Mouse (Mus musculus) adipocyte (in vitro differentiated cells): ENCODE results near the gene Bmper.

Experiments
- DNase-seq: peaks from one replicate; pipeline ENCODE4 v3.0.0-alpha.2; 2016; ENCODE audit warnings: low spot score

Gene Bmper

GRCm38 (mm10) chr9:23222841-23223548 lies at the start of gene Bmper:
Gene Bmper (plus strand): TSS chr9:23223076.
- peak; percentile 70 for DNase-seq

GRCm38 (mm10) chr9:23177476-23177875 lies 45.4 kb upstream of the Bmper start:
- no peak for DNase-seq

- DNase-seq, result no peak
These were observed 35.7 kb upstream of the Bmper start for GRCm38 (mm10) chr9:23187181-23187580.

GRCm38 (mm10) chr9:23188136-23188535 lies 34.7 kb upstream of the Bmper start:
- DNase-seq, result no peak

GRCm38 (mm10) chr9:23190950-23191349 lies 31.9 kb upstream of the Bmper start:
- DNase-seq, result peak; percentile 95

GRCm38 (mm10) chr9:23191431-23191830 lies 31.4 kb upstream of the Bmper start:
- no peak for DNase-seq

GRCm38 (mm10) chr9:23192567-23193331 lies 30.1 kb upstream of the Bmper start:
- DNase-seq, result peak; percentile 58

- DNase-seq, result peak; percentile 75
These were observed 23.9 kb upstream of the Bmper start for GRCm38 (mm10) chr9:23198996-23199395.

- DNase-seq, result peak; percentile 65
These were observed 23.0 kb upstream of the Bmper start for GRCm38 (mm10) chr9:23199841-23200240.

GRCm38 (mm10) chr9:23200828-23201227 lies 22.0 kb upstream of the Bmper start:
- DNase-seq, result no peak

GRCm38 (mm10) chr9:23202431-23202830 lies 20.4 kb upstream of the Bmper start:
- peak; percentile 84 for DNase-seq

- DNase-seq, result no peak
These were observed 18.3 kb upstream of the Bmper start for GRCm38 (mm10) chr9:23204339-23205288.

GRCm38 (mm10) chr9:23205304-23205703 lies 17.6 kb upstream of the Bmper start:
- DNase-seq, result no peak

- DNase-seq, result no peak
These were observed 17.1 kb upstream of the Bmper start for GRCm38 (mm10) chr9:23205757-23206156.

GRCm38 (mm10) chr9:23206181-23206580 lies 16.7 kb upstream of the Bmper start:
- DNase-seq, result peak; percentile 84

GRCm38 (mm10) chr9:23212303-23212702 lies 10.6 kb upstream of the Bmper start:
- peak; percentile 83 for DNase-seq

- peak; percentile 91 for DNase-seq
These were observed 3.1 kb upstream of the Bmper start for GRCm38 (mm10) chr9:23219754-23220153.

GRCm38 (mm10) chr9:23221976-23222375 lies 900 bp upstream of the Bmper start:
- no peak for DNase-seq

GRCm38 (mm10) chr9:23222492-23222840 lies 410 bp upstream of the Bmper start:
- no peak for DNase-seq

- no peak for DNase-seq
These were observed 737 bp downstream of the Bmper start for GRCm38 (mm10) chr9:23223549-23224077.

- no peak for DNase-seq
These were observed 10.7 kb downstream of the Bmper start for GRCm38 (mm10) chr9:23233464-23234121.
